Mouse (Mus musculus): Measurements from ENCODE around the gene Mageb3.

DNA sequence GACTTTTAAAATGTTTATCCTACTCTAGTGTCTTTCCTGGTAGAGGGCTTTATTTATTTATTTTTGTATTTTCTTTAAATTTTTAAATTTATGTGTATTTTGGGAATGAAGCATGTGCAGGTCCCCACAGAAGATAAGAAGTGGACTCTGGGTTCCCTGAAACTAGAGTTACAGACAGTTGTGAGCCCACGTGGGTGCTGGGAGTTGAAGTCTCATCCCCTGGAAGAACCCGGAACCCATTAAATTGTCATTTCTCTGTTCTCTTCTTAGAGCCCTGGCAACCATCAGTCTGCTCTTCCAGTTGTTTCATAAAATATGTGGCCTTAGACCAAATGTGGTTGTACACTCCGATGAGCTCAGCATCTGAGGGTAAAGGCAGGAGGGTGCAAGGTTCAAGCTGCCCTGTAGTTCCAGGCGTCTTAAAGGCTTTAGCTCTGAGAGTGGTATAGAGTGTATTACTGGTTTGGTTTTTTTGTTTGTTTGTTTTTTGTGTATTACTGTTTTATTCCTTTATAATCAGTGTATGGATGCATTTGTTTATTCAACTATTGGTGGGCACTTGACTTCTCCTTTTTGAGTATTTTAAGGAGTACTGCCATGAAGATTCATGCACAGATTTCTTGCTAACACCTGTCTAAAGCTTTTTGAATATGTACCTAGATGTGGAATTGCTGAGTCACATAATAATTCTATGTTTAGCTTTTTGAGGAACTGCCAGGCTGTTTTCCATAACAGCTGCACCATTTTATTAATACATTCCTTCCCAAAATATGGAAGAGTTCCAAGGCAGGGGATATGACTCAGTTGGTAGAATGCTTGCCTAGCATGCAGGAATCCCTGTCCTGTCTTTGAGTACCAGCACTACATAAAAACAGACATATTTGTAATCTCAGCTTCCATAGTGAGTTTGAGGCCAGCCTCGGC lies 39.6 kb downstream of the Mageb3 start:
- TF ChIP-seq FLI1 (IDR thresholded peaks at IDR 0.05; ENCODE audit: low read length), result no peak
- no peak for TF ChIP-seq GATA1 (IDR thresholded peaks at IDR 0.05; ENCODE audit: borderline replicate concordance, low read length)
